In the genomic region with DNA sequence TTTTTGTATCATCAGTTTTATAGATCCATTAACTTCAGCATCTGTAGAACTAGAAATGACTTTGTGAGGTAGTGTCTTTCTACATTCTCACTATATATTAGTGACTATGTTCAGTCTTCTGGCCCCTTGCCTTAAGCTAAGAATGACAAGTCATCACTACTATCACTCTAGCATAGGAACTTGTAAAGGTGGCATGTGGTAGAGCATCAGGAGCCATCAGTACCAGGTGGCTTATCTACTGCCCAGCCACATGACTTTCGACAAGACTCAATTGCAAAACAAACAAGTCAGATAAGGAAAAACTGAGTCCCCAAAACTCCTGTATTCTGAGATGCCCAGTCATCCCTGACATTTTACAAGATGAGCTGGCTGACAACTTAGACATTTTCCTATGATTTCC, we compare ENCODE assay signal across 27 mouse cellular contexts. TPM values are rescaled to one million over a fixed set of nuclear protein-coding genes. Genes with fewer than 3 reads are reported as not detected.
"Had no signal": no experiment of that assay in that cellular context is flagged by ENCODE, and none has a peak within 500 bp of the region (broad histone marks: within the 10 kb centered on the region; RNA-seq: fewer than 3 reads in every experiment).

No protein-coding gene starts in this region.

- H3K27ac ChIP-seq: kidney, postnatal 0 days; left cerebral cortex, adult 2 months; lung, embryonic 15.5 days; midbrain, embryonic 10.5 days; midbrain, embryonic 13.5 days; neural tube, embryonic 13.5 days; stomach, postnatal 0 days had no signal

- H3K9ac ChIP-seq: lung, embryonic 15.5 days; midbrain, embryonic 13.5 days; neural tube, embryonic 13.5 days had no signal

- H3K27me3 ChIP-seq: lung, embryonic 15.5 days; midbrain, embryonic 13.5 days; neural tube, embryonic 13.5 days had no signal

- H3K9me3 ChIP-seq: lung, embryonic 15.5 days; midbrain, embryonic 10.5 days; midbrain, embryonic 13.5 days; neural tube, embryonic 13.5 days had no signal

- H3K4me3 ChIP-seq: left cerebral cortex, adult 2 months; lung, embryonic 15.5 days; midbrain, embryonic 10.5 days; midbrain, embryonic 13.5 days; myocyte; neural tube, embryonic 13.5 days had no signal

- DNase-seq: kidney, adult 2 months; kidney, postnatal 25 days; layer of hippocampus, postnatal 36 days; lung, adult 18-20 months; lung, postnatal 14 days; lung, postnatal 4 days; retina, postnatal 1 day; right cerebral cortex, postnatal 25 days; thymus, adult 2 months; thymus, postnatal 14 days; thymus, postnatal 4 days had no signal

- H3K4me1 ChIP-seq: lung, embryonic 15.5 days; midbrain, embryonic 10.5 days; midbrain, embryonic 13.5 days; neural tube, embryonic 13.5 days had no signal

- H3K4me2 ChIP-seq: lung, embryonic 15.5 days; midbrain, embryonic 13.5 days; neural tube, embryonic 13.5 days had no signal

- ATAC-seq: intestine, postnatal 0 days; midbrain, embryonic 13.5 days; midbrain, embryonic 16.5 days had no signal

RNA-seq across cellular contexts. Expression of gene Retnlg, which starts 51.3 kb away (rescaled TPM):
- total RNA-seq: layer of hippocampus, adult 8-10 months; layer of hippocampus, postnatal 10 days; layer of hippocampus, postnatal 36 days; left cerebral cortex, postnatal 10 days; left cerebral cortex, postnatal 36 days had no signal
- polyA plus RNA-seq: kidney, embryonic 14.5 days; limb, embryonic 11.5 days; midbrain, embryonic 10.5 days; midbrain, embryonic 16.5 days; myocyte had no signal
